Mouse (Mus musculus): Measurements from ENCODE around the gene Gm49378. TPM values are rescaled to one million over a fixed set of nuclear protein-coding genes. Genes with fewer than 3 reads are reported as not detected.

Gm49378 gene
- polyA plus RNA-seq, 1 experiment from 2014 or later: 1.6 TPM

- H3K27me3 ChIP-seq (ENCODE audit: insufficient read depth, low read length): no peaks in the 10 kb centered on the region
- H3K4me1 ChIP-seq (ENCODE audit: insufficient read depth, low read length): peaks cover 16% of the 10 kb centered on the region
- peak within 1 kb of the TSS; percentile 90 for H3K9ac ChIP-seq (replicated peaks; ENCODE audit: low read length)
- no peaks in the 10 kb centered on the region for H3K9me3 ChIP-seq (ENCODE audit: low read length)
- H3K4me3 ChIP-seq (ENCODE audit: low read length): peak within 1 kb of the TSS; percentile 97
- peaks cover 40% of the 10 kb centered on the region for H3K36me3 ChIP-seq (ENCODE audit: insufficient read depth, low read length)
- H3K4me2 ChIP-seq (replicated peaks; ENCODE audit: low read depth, low read length): peak within 1 kb of the TSS; percentile 78
- 0% methylated on average over 33 of the region's 33 CpGs for WGBS
- ATAC-seq (ENCODE audit: low FRiP score, low TSS enrichment): peak; percentile 94
- peak within 1 kb of the TSS; percentile 100 for H3K27ac ChIP-seq (ENCODE audit: low read length)
Observed at GRCm38 (mm10) chr14:55591331-55591891, 46.3 kb downstream of the Gm49378 start, which contains the start of gene Rnf31. Gene Rnf31 (plus strand): TSS chr14:55591708.

GRCm38 (mm10) chr14:55590748-55591330 is 46.9 kb downstream of the Gm49378 start, which contains the start of gene Psme2:
Gene Psme2 (minus strand): TSS chr14:55591113.
- Histone ChIP-seq H3K9ac (replicated peaks; ENCODE audit: low read length) (peak within 1 kb of the TSS; percentile 90), H3K27ac (ENCODE audit: low read length) (peak within 1 kb of the TSS; percentile 100), H3K36me3 (ENCODE audit: insufficient read depth, low read length) (peaks cover 35% of the 10 kb centered on the region), H3K4me1 (ENCODE audit: insufficient read depth, low read length) (peaks cover 16% of the 10 kb centered on the region), H3K27me3 (ENCODE audit: insufficient read depth, low read length) (no peaks in the 10 kb centered on the region), H3K4me2 (replicated peaks; ENCODE audit: low read depth, low read length) (peak within 1 kb of the TSS; percentile 78), H3K4me3 (ENCODE audit: low read length) (peak within 1 kb of the TSS; percentile 97), H3K9me3 (ENCODE audit: low read length) (no peaks in the 10 kb centered on the region)
- WGBS: 1% methylated on average over 21 of the region's 22 CpGs
- peak; percentile 98 for ATAC-seq (ENCODE audit: low FRiP score, low TSS enrichment)

- H3K4me1 ChIP-seq (ENCODE audit: insufficient read depth, low read length): peaks cover 21% of the 10 kb centered on the region
Observed at GRCm38 (mm10) chr14:55589771-55590448, 47.8 kb downstream of the Gm49378 start.

GRCm38 (mm10) chr14:55589271-55589670 is 48.4 kb downstream of the Gm49378 start:
- Histone ChIP-seq H3K27me3 (ENCODE audit: insufficient read depth, low read length) (no peaks in the 10 kb centered on the region), H3K9ac (replicated peaks; ENCODE audit: low read length) (no peak overlapping the region), H3K36me3 (ENCODE audit: insufficient read depth, low read length) (peaks cover 19% of the 10 kb centered on the region), H3K27ac (ENCODE audit: low read length) (no peak overlapping the region), H3K4me2 (replicated peaks; ENCODE audit: low read depth, low read length) (no peak overlapping the region), H3K9me3 (ENCODE audit: low read length) (no peaks in the 10 kb centered on the region), H3K4me3 (ENCODE audit: low read length) (no peak overlapping the region), H3K4me1 (ENCODE audit: insufficient read depth, low read length) (peaks cover 26% of the 10 kb centered on the region)
- no peak for ATAC-seq (ENCODE audit: low FRiP score, low TSS enrichment)
- 96% methylated on average over 5 of the region's 5 CpGs for WGBS

More at GRCm38 (mm10) chr14:55589771-55590448, 47.8 kb downstream of the Gm49378 start:
- H3K27me3 ChIP-seq (ENCODE audit: insufficient read depth, low read length): no peaks in the 10 kb centered on the region
- ATAC-seq (ENCODE audit: low FRiP score, low TSS enrichment): no peak
- H3K4me3 ChIP-seq (ENCODE audit: low read length): peak overlapping the region; percentile 97
- H3K9me3 ChIP-seq (ENCODE audit: low read length): no peaks in the 10 kb centered on the region
- WGBS: 68% methylated on average over 11 of the region's 11 CpGs
- H3K9ac ChIP-seq (replicated peaks; ENCODE audit: low read length): peak overlapping the region; percentile 73
- H3K4me2 ChIP-seq (replicated peaks; ENCODE audit: low read depth, low read length): peak overlapping the region; percentile 78
- H3K36me3 ChIP-seq (ENCODE audit: insufficient read depth, low read length): peaks cover 25% of the 10 kb centered on the region
- peak overlapping the region; percentile 74 for H3K27ac ChIP-seq (ENCODE audit: low read length)

GRCm38 (mm10) chr14:55586149-55586548 is 51.5 kb downstream of the Gm49378 start:
- no peak overlapping the region for H3K4me3 ChIP-seq (ENCODE audit: low read length)
- H3K4me1 ChIP-seq (ENCODE audit: insufficient read depth, low read length): peaks cover 14% of the 10 kb centered on the region
- H3K27me3 ChIP-seq (ENCODE audit: insufficient read depth, low read length): no peaks in the 10 kb centered on the region
- H3K4me2 ChIP-seq (replicated peaks; ENCODE audit: low read depth, low read length): no peak overlapping the region
- no peak overlapping the region for H3K27ac ChIP-seq (ENCODE audit: low read length)
- WGBS: 90% methylated on average over 2 of the region's 2 CpGs
- peaks cover 19% of the 10 kb centered on the region for H3K36me3 ChIP-seq (ENCODE audit: insufficient read depth, low read length)
- H3K9me3 ChIP-seq (ENCODE audit: low read length): no peaks in the 10 kb centered on the region
- no peak for ATAC-seq (ENCODE audit: low FRiP score, low TSS enrichment)
- no peak overlapping the region for H3K9ac ChIP-seq (replicated peaks; ENCODE audit: low read length)

GRCm38 (mm10) chr14:55585566-55585960 is 52.1 kb downstream of the Gm49378 start:
- Histone ChIP-seq H3K27me3 (ENCODE audit: insufficient read depth, low read length) (no peaks in the 10 kb centered on the region), H3K4me1 (ENCODE audit: insufficient read depth, low read length) (peaks cover 14% of the 10 kb centered on the region), H3K4me2 (replicated peaks; ENCODE audit: low read depth, low read length) (peak overlapping the region; percentile 94), H3K27ac (ENCODE audit: low read length) (no peak overlapping the region), H3K9me3 (ENCODE audit: low read length) (no peaks in the 10 kb centered on the region), H3K9ac (replicated peaks; ENCODE audit: low read length) (no peak overlapping the region), H3K36me3 (ENCODE audit: insufficient read depth, low read length) (peaks cover 25% of the 10 kb centered on the region), H3K4me3 (ENCODE audit: low read length) (peak overlapping the region; percentile 64)
- no peak for ATAC-seq (ENCODE audit: low FRiP score, low TSS enrichment)
- WGBS: 61% methylated on average over 6 of the region's 6 CpGs

- peak within 1 kb of the TSS; percentile 64 for H3K4me3 ChIP-seq (ENCODE audit: low read length)
- peaks cover 11% of the 10 kb centered on the region for H3K4me1 ChIP-seq (ENCODE audit: insufficient read depth, low read length)
- H3K9me3 ChIP-seq (ENCODE audit: low read length): no peaks in the 10 kb centered on the region
- WGBS: 4% methylated on average over 43 of the region's 43 CpGs
- ATAC-seq (ENCODE audit: low FRiP score, low TSS enrichment): peak; percentile 86
- H3K9ac ChIP-seq (replicated peaks; ENCODE audit: low read length): peak within 1 kb of the TSS; percentile 76
- peak within 1 kb of the TSS; percentile 94 for H3K4me2 ChIP-seq (replicated peaks; ENCODE audit: low read depth, low read length)
- no peaks in the 10 kb centered on the region for H3K27me3 ChIP-seq (ENCODE audit: insufficient read depth, low read length)
- no peak within 1 kb of the TSS for H3K27ac ChIP-seq (ENCODE audit: low read length)
- H3K36me3 ChIP-seq (ENCODE audit: insufficient read depth, low read length): peaks cover 31% of the 10 kb centered on the region
Observed at GRCm38 (mm10) chr14:55584702-55585565, 52.8 kb downstream of the Gm49378 start, which contains the start of gene Emc9. Gene Emc9 (minus strand): TSS chr14:55585302.

- Histone ChIP-seq H3K9ac (replicated peaks; ENCODE audit: low read length) (peak overlapping the region; percentile 76), H3K9me3 (ENCODE audit: low read length) (no peaks in the 10 kb centered on the region), H3K27ac (ENCODE audit: low read length) (no peak overlapping the region), H3K36me3 (ENCODE audit: insufficient read depth, low read length) (peaks cover 31% of the 10 kb centered on the region), H3K4me1 (ENCODE audit: insufficient read depth, low read length) (peaks cover 13% of the 10 kb centered on the region), H3K27me3 (ENCODE audit: insufficient read depth, low read length) (no peaks in the 10 kb centered on the region), H3K4me2 (replicated peaks; ENCODE audit: low read depth, low read length) (peak overlapping the region; percentile 94), H3K4me3 (ENCODE audit: low read length) (peak overlapping the region; percentile 64)
- 35% methylated on average over 5 of the region's 5 CpGs for WGBS
- no peak for ATAC-seq (ENCODE audit: low FRiP score, low TSS enrichment)
Observed at GRCm38 (mm10) chr14:55584303-55584701, 53.4 kb downstream of the Gm49378 start.

GRCm38 (mm10) chr14:55581981-55582681 is 55.6 kb downstream of the Gm49378 start:
- H3K9ac ChIP-seq (replicated peaks; ENCODE audit: low read length): no peak overlapping the region
- WGBS: 66% methylated on average over 9 of the region's 9 CpGs
- no peak for ATAC-seq (ENCODE audit: low FRiP score, low TSS enrichment)

More at GRCm38 (mm10) chr14:55581981-55582681, 55.6 kb downstream of the Gm49378 start:
- Histone ChIP-seq H3K4me3 (ENCODE audit: low read length) (no peak overlapping the region), H3K4me2 (replicated peaks; ENCODE audit: low read depth, low read length) (no peak overlapping the region), H3K4me1 (ENCODE audit: insufficient read depth, low read length) (peaks cover 18% of the 10 kb centered on the region), H3K27ac (ENCODE audit: low read length) (no peak overlapping the region), H3K36me3 (ENCODE audit: insufficient read depth, low read length) (peaks cover 21% of the 10 kb centered on the region), H3K27me3 (ENCODE audit: insufficient read depth, low read length) (no peaks in the 10 kb centered on the region), H3K9me3 (ENCODE audit: low read length) (no peaks in the 10 kb centered on the region)

Data from kidney, embryonic 16.5 days (tissue).